Mouse (Mus musculus): ENCODE measurements at regions not wholly inside any gene's neighbourhood (a gene's known extent, or its start where the extent isn't known, plus 50 kb on each side); places are given as distances from the start of the nearest gene placed in this dataset.

DNA sequence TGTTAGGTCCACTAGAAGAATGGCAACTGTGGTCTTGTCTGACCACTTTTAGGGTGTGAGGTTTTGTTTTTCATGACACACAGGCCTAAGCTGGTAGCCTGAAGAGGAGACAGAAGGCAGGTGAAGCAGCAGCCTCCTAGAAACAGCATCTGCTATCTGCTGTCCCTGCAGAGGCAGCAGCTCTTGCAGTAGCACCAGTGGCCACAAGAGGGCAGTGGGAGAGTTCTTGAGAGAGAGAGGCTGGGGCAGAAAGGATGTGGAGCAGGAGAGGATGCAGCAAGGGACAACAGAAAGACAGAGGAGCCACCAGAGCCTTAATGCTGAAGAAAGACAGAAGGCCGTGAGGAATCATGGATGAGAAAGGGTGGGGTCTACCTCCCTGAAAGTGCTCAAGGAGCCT, 88.1 kb upstream of the Usp51 start:
- DNase-seq, result peak; percentile 45
- WGBS, result 45% methylated on average over 1 of the region's 1 CpGs

DNA sequence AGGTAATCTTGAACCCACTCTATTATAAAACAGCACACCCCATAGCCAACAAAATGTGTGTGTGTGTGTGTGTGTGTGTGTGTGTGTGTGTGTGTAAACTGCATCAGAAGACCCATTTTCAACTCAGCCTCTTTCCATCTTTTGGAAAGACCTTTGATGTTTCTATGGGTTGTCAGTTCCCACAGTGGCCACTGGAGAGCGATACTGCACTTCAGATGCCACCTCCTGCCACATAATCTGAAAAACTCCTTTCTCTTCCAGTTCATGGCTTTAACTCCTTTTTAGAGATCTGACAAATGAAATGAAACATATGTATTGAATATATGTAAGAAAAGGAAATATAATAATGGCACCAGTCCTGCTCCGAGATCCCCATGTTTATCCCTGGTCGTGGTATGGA, 79.3 kb upstream of the Usp51 start:
- no peaks in the 10 kb centered on the region for H3K4me1 ChIP-seq (ENCODE audit: control insufficient read depth, insufficient read depth, low read length)
- 59% methylated on average over 3 of the region's 3 CpGs for WGBS
- DNase-seq, result no peak
- TF ChIP-seq CTCF (IDR thresholded peaks at IDR 0.05; ENCODE audit: insufficient read depth, low read length) (peak; percentile 45), POLR2A (IDR thresholded peaks at IDR 0.05; ENCODE audit: borderline replicate concordance, extremely low read depth, low read depth, low read length) (no peak)
- no peak overlapping the region for H3K4me3 ChIP-seq (replicated peaks; ENCODE audit: extremely low read depth, low read depth, low read length)

More for the DNA sequence above, 88.1 kb upstream of the Usp51 start:
- Histone ChIP-seq H3K4me3 (replicated peaks; ENCODE audit: extremely low read depth, low read depth, low read length) (no peak overlapping the region), H3K4me1 (ENCODE audit: control insufficient read depth, insufficient read depth, low read length) (no peaks in the 10 kb centered on the region)
- TF ChIP-seq POLR2A (IDR thresholded peaks at IDR 0.05; ENCODE audit: borderline replicate concordance, extremely low read depth, low read depth, low read length) (no peak), CTCF (IDR thresholded peaks at IDR 0.05; ENCODE audit: insufficient read depth, low read length) (peak; percentile 80)

DNA sequence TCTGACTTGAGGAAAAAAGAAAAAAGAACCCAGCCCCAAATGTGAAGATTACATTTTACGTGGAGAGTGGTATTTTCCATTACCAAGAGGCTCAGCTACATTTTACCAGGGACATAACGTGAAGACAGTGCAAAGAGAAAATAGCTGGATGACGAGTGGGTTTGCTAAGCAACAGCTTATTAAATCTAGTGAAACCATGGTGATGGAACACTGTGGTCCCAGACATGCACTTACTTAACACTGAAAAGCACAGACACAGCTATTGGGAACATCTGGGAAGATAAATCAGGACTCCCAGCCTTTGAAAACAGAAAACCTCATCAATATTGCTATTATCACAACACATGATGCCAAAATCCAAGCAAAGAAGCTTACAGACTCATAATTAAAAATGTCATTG, 60.1 kb upstream of the Usp51 start:
- 43% methylated on average over 3 of the region's 3 CpGs for WGBS
- TF ChIP-seq CTCF (IDR thresholded peaks at IDR 0.05; ENCODE audit: insufficient read depth, low read length) (no peak), POLR2A (IDR thresholded peaks at IDR 0.05; ENCODE audit: borderline replicate concordance, extremely low read depth, low read depth, low read length) (no peak)
- DNase-seq, result no peak
- no peaks in the 10 kb centered on the region for H3K4me1 ChIP-seq (ENCODE audit: control insufficient read depth, insufficient read depth, low read length)
- no peak overlapping the region for H3K4me3 ChIP-seq (replicated peaks; ENCODE audit: extremely low read depth, low read depth, low read length)

All from lung, adult 2 months (tissue).